Mouse (Mus musculus) E14TG2a.4 (cell line): Measurements from ENCODE around the gene Lnx2.

Source experiments
- H3K27me3 ChIP-seq: 2 replicates; pipeline ENCODE4 v1.6.1; 2014; ENCODE audit warnings: low read length, control low read depth; ENCODE audit not compliant: insufficient read depth
- H3K36me3 ChIP-seq: 2 replicates; pipeline ENCODE4 v1.6.1; 2014; ENCODE audit warnings: low read length, control low read depth; ENCODE audit not compliant: insufficient read depth
- H3K4me1 ChIP-seq: replicated peaks from 2 replicates; pipeline ENCODE4 v1.6.1; 2014; ENCODE audit warnings: low read depth, low read length, control low read depth
- H3K4me3 ChIP-seq: replicated peaks from 2 replicates; pipeline ENCODE4 v1.5.1; 2014; ENCODE audit warnings: mild to moderate bottlenecking, low read length
- H3K9me3 ChIP-seq: 2 replicates; pipeline ENCODE4 v1.6.1; 2014; ENCODE audit warnings: low read length, control low read depth
- CTCF ChIP-seq: conservative IDR thresholded peaks from 2 replicates; pipeline ENCODE4 v1.5.1; 2014; ENCODE audit warnings: low read length
- NANOG ChIP-seq: IDR thresholded peaks from 2 replicates; pipeline ENCODE4 v1.6.1; 2014; ENCODE audit warnings: borderline replicate concordance, low read length, mixed read lengths
- POU5F1 ChIP-seq: IDR thresholded peaks from 2 replicates; pipeline ENCODE4 v1.6.1; 2014; ENCODE audit warnings: low read length, borderline replicate concordance

Gene Lnx2

DNA sequence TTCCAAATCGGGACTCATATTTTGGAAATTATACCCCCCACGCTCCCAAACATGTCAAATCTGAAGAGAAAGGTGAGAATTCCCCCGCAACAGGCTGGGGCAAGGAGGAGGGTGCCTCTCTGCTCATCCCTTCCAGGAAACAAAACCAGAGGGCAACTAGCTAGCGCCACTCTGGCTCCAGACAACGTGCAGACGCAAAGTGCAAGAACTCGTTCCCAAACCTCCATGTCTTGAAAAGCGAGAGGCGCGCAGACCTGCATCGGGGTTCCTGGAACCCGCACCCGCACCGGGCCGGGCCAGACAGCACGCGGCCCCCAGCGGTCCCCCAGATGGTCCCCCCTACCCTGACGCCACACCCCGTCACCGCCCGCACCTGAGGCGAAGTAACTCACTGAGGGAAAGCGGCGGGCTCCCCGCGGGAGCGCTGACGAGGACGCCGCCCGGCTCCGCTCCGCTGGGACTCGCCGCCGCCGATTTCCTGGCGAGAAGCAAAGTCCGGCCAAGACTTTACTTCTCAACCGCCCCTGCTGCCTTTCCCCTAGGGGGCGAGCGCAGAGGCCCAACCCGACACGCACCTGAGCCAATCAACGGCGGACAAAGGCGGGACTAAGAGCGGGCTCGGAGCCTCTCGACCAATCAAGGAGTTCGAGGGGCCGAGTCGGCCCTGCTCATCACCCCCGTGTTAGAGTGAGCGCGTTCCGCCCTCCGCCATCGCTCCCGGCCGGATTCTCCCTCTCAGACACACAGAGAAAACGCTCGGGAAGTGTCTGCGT lies at the start of gene Lnx2:
TSS of gene Lnx2 (minus strand) at position 561 of the 773 bp plus-strand sequence.
- Histone ChIP-seq H3K4me1 (peaks cover 78% of the 10 kb centered on the region), H3K27me3 (peaks cover 2% of the 10 kb centered on the region; the same call in 1 of the 2 replicates), H3K9me3 (no peaks in the 10 kb centered on the region), H3K36me3 (peaks cover 29% of the 10 kb centered on the region), H3K4me3 (peak within 1 kb of the TSS; percentile 94)
- TF ChIP-seq NANOG (no peak), POU5F1 (no peak), CTCF (no peak)

DNA sequence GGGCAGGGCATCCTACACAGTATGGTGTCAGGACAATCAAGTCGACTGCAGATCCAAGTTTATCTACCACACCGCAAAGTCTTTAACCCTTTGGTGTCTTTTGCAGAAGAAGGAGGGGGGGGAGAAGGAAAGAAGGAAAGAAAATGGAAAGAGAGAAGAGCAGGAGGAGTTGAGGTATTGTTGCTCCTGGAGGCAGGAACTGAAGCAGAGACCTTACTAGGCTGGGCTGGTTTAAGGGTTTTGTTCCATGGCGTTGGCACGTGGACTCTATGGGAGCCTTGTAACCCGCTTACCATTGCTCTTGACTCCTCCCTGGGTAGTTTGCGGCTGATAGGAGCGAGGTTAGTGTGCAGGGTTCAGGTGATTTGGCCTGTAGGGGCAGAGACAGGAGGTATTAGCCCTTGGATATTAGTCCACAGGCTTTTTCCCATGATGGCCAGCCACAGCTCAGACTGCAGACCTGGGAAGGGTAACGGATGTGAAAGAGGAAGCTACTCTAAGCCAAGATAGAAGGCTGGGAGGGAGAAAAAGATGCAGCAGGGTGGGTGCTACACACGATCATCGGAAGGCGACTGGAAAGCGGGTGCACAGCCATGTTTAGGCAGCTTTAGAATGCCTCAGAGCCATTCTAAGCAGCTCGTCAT lies 49.3 kb upstream of the Lnx2 start:
- H3K4me3 ChIP-seq = no peak overlapping the region
- no peaks in the 10 kb centered on the region for H3K36me3 ChIP-seq
- peaks cover 5% of the 10 kb centered on the region; the same call in 1 of the 2 replicates for H3K4me1 ChIP-seq
- H3K9me3 ChIP-seq = no peaks in the 10 kb centered on the region
- no peak for TF ChIP-seq CTCF
- TF ChIP-seq NANOG = no peak
- no peak for TF ChIP-seq POU5F1
- H3K27me3 ChIP-seq = peaks cover 7% of the 10 kb centered on the region; the same call in 1 of the 2 replicates

- TF ChIP-seq CTCF (no peak), NANOG (no peak), POU5F1 (no peak)
- Histone ChIP-seq H3K4me3 (no peak overlapping the region), H3K4me1 (peaks cover 5% of the 10 kb centered on the region; the same call in 1 of the 2 replicates), H3K36me3 (no peaks in the 10 kb centered on the region), H3K27me3 (peaks cover 7% of the 10 kb centered on the region; the same call in 1 of the 2 replicates), H3K9me3 (no peaks in the 10 kb centered on the region)
Observed at GRCm38 (mm10) chr5:147124794-147125193, 48.4 kb upstream of the Lnx2 start.

DNA sequence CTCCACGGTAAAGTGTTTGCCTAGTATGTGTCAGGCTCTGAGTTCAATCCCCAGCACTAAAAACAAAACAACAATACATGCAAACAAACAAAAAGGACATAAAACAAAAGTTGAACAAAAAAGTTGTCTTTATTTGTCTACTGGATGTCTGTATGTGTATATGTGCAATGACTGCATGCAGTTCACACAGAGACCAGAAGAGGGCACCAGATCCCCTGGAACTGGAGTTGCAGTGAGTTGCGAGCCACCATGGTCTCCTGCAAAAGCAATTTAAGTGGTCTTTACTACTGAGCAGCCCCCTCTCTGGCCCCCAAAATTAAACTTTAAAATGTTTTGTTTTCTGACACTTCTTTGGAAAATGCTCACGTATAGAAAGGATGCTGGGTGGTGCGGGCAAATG lies 44.8 kb upstream of the Lnx2 start:
- 0 out of 2 replicates have a peak, but pooled peaks cover 4% of the 10 kb centered on the region for H3K4me1 ChIP-seq
- no peak overlapping the region for H3K4me3 ChIP-seq
- no peaks in the 10 kb centered on the region for H3K9me3 ChIP-seq
- TF ChIP-seq CTCF (peak; percentile 93), POU5F1 (no peak), NANOG (no peak)
- peaks cover 7% of the 10 kb centered on the region; the same call in 1 of the 2 replicates for H3K27me3 ChIP-seq
- H3K36me3 ChIP-seq = no peaks in the 10 kb centered on the region

- Histone ChIP-seq H3K9me3 (no peaks in the 10 kb centered on the region), H3K27me3 (0 out of 2 replicates have a peak, but pooled peaks cover 2% of the 10 kb centered on the region), H3K4me3 (no peak overlapping the region), H3K4me1 (0 out of 2 replicates have a peak, but pooled peaks cover 4% of the 10 kb centered on the region), H3K36me3 (peaks cover 11% of the 10 kb centered on the region)
- no peak for TF ChIP-seq POU5F1
- no peak for TF ChIP-seq CTCF
- TF ChIP-seq NANOG = no peak
Observed at GRCm38 (mm10) chr5:147117027-147117426, 40.6 kb upstream of the Lnx2 start.

- 0 out of 2 replicates have a peak, but pooled peaks cover 4% of the 10 kb centered on the region for H3K4me1 ChIP-seq
- no peaks in the 10 kb centered on the region for H3K9me3 ChIP-seq
- TF ChIP-seq CTCF (peak; percentile 73), NANOG (no peak), POU5F1 (no peak)
- peaks cover 20% of the 10 kb centered on the region for H3K36me3 ChIP-seq
- H3K4me3 ChIP-seq = no peak overlapping the region
- no peaks in the 10 kb centered on the region for H3K27me3 ChIP-seq
Observed at GRCm38 (mm10) chr5:147115631-147116030, 39.2 kb upstream of the Lnx2 start.

- no peaks in the 10 kb centered on the region for H3K9me3 ChIP-seq
- H3K4me1 ChIP-seq = peaks cover 12% of the 10 kb centered on the region
- no peaks in the 10 kb centered on the region for H3K27me3 ChIP-seq
- no peak overlapping the region for H3K4me3 ChIP-seq
- TF ChIP-seq CTCF (peak; percentile 17; the same call in 1 of the 2 replicates), NANOG (no peak)
- H3K36me3 ChIP-seq = peaks cover 26% of the 10 kb centered on the region
Observed at GRCm38 (mm10) chr5:147114738-147115137, 38.4 kb upstream of the Lnx2 start.

DNA sequence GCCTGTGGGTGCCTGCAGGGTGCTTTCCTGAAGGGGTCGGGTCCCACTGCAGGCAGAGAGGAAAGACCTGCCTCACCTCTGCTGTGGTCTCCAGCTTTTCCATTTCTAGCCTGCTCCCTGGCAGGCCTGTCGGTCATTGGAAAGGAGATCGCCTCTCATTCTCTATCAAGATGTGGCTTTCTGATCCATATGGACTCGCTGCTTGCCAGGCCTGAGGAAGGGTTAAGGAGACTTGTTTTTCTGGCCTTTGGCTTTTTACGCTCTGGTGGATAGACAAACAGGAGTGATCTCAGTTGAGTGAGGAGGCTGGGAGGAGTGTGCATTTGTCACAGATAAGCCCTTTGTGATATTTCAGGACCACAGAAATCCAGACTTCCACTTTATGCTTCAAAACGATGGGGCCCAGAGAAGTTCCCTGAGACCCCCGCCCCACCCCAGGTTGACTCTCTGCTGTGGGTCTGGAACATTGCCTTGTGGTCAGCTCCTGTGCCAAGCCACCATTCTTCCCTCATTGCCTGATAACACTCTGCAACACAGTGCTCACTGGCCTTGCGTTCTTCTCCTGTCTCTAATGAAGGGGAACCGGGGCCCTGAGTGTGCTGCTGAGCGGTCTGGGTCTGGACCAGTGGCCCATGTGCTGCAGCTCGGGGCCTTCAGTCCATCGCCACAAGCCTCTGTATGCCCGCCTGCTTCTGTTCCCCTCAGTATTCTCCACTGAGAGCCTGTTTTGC lies 32.6 kb upstream of the Lnx2 start:
- TF ChIP-seq NANOG = no peak
- TF ChIP-seq POU5F1 = no peak
- no peak for TF ChIP-seq CTCF
- no peaks in the 10 kb centered on the region for H3K9me3 ChIP-seq
- peaks cover 34% of the 10 kb centered on the region for H3K4me1 ChIP-seq
- no peaks in the 10 kb centered on the region for H3K27me3 ChIP-seq
- no peak overlapping the region for H3K4me3 ChIP-seq
- peaks cover 78% of the 10 kb centered on the region for H3K36me3 ChIP-seq
